ENCODE assay signal across 26 mouse cellular contexts in the genomic region with DNA sequence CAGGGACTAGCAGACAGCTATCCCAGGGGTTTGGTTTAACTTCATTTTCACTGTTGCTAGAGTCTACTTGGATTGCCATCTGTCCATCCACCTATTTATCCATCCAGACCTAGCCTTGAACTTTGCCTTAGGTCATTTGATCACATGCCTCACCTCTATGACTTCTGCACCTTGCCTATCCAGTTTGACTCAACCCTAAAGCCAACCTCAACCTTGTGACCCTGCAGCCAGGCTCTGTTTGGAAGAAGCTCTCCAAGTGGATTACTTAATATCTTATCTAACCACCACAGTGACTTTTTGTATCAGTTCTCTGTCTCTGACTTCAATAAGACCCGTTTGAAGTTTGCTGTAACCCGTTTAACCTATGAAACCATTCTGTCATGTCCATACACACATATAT.
"Had no signal": no experiment of that assay in that cellular context is flagged by ENCODE, and none has a peak within 500 bp of the region (broad histone marks: within the 10 kb centered on the region; RNA-seq: fewer than 3 reads in every experiment).

No protein-coding gene starts in this region.

- DNase-seq: gastrocnemius, adult 2 months; gastrocnemius, postnatal 10 days; gastrocnemius, postnatal 25 days; heart, adult 2 months; heart, postnatal 14 days; heart, postnatal 36 days; kidney, adult 11 months; kidney, adult 2 months; kidney, adult 9 months; kidney, postnatal 14 days; kidney, postnatal 36 days; layer of hippocampus, adult 9-11 months; layer of hippocampus, postnatal 36 days; left cerebral cortex, postnatal 4 days had no signal

- H3K4me3 ChIP-seq: gastrocnemius, adult 2 months; heart, adult 2 months; heart, embryonic 13.5 days; heart, embryonic 15.5 days; hindbrain, embryonic 13.5 days; hindbrain, embryonic 15.5 days; kidney, embryonic 15.5 days; limb, embryonic 13.5 days; limb, embryonic 15.5 days; liver, embryonic 15.5 days had no signal

- H3K4me2 ChIP-seq: heart, embryonic 11.5 days; heart, embryonic 13.5 days; heart, embryonic 15.5 days; hindbrain, embryonic 13.5 days; hindbrain, embryonic 15.5 days; kidney, embryonic 15.5 days; limb, embryonic 13.5 days; limb, embryonic 15.5 days; liver, embryonic 15.5 days had no signal

- H3K9me3 ChIP-seq: heart, embryonic 13.5 days; heart, embryonic 15.5 days; hindbrain, embryonic 13.5 days; hindbrain, embryonic 15.5 days; kidney, embryonic 15.5 days; limb, embryonic 13.5 days; limb, embryonic 15.5 days; liver, embryonic 15.5 days had no signal

- H3K4me1 ChIP-seq: heart, embryonic 13.5 days; heart, embryonic 15.5 days; hindbrain, embryonic 13.5 days; hindbrain, embryonic 15.5 days; kidney, embryonic 15.5 days; limb, embryonic 13.5 days; limb, embryonic 15.5 days had no signal

- H3K27me3 ChIP-seq: heart, embryonic 13.5 days; heart, embryonic 15.5 days; hindbrain, embryonic 13.5 days; hindbrain, embryonic 15.5 days; kidney, embryonic 15.5 days; limb, embryonic 13.5 days; limb, embryonic 15.5 days; liver, embryonic 15.5 days had no signal

- H3K36me3 ChIP-seq: heart, embryonic 13.5 days; heart, embryonic 15.5 days; hindbrain, embryonic 13.5 days; hindbrain, embryonic 15.5 days; kidney, embryonic 15.5 days; limb, embryonic 13.5 days; limb, embryonic 15.5 days; liver, embryonic 15.5 days had no signal

- ATAC-seq: hindbrain, postnatal 0 days; intestine, embryonic 16.5 days had no signal

- H3K9ac ChIP-seq: heart, embryonic 13.5 days; heart, embryonic 15.5 days; hindbrain, embryonic 13.5 days; hindbrain, embryonic 15.5 days; kidney, embryonic 15.5 days; limb, embryonic 13.5 days; limb, embryonic 15.5 days; liver, embryonic 15.5 days had no signal

- H3K27ac ChIP-seq: gastrocnemius, adult 2 months; heart, adult 2 months; heart, embryonic 13.5 days; heart, embryonic 15.5 days; hindbrain, embryonic 13.5 days; hindbrain, embryonic 15.5 days; hindbrain, postnatal 0 days; kidney, embryonic 15.5 days; kidney, postnatal 0 days; limb, embryonic 13.5 days; limb, embryonic 15.5 days; liver, embryonic 15.5 days had no signal
